Mouse (Mus musculus): ENCODE measurements around the gene Gpr18.

- TF ChIP-seq TAL1 (IDR thresholded peaks at IDR 0.05; ENCODE audit: low read length) (no peak), GATA1 (IDR thresholded peaks at IDR 0.05; ENCODE audit: low read length) (no peak)
These were observed 9.3 kb upstream of the Gpr18 start for GRCm38 (mm10) chr14:121924876-121925275.
